Mouse (Mus musculus) kidney, postnatal 0 days (tissue): ENCODE measurements around the gene Tmem198. TPM values are rescaled to one million over a fixed set of nuclear protein-coding genes. Genes with fewer than 3 reads are reported as not detected.
A peak's percentile ranks its signal among the peaks of the same experiment; 100 is the strongest.

Source experiments
- ATAC-seq: fragments of 200-750 bp; cut with Nextera tagmentation; replicated peaks from 2 replicates; pipeline ENCODE4 v1.8.0; 2017; ENCODE audit warnings: low read depth, moderate number of reproducible peaks, moderate TSS enrichment, moderate library complexity; ENCODE audit not compliant: low FRiP score
- DNase-seq: peaks from one replicate; pipeline ENCODE4 v3.0.0-alpha.2; 2016; ENCODE audit warnings: low spot score
- H3K27ac ChIP-seq: fragments of 300-500 bp; sonication (generic); 2 replicates; pipeline ENCODE4 v1.5.1; 2014; ENCODE audit warnings: mild to moderate bottlenecking
- H3K27me3 ChIP-seq: fragments of 300-500 bp; sonication (generic); 2 replicates; pipeline ENCODE4 v1.6.1; 2014; ENCODE audit warnings: low read length, mixed read lengths; ENCODE audit not compliant: insufficient read depth
- H3K36me3 ChIP-seq: fragments of 300-500 bp; sonication (generic); 2 replicates; pipeline ENCODE4 v1.6.1; 2014; ENCODE audit warnings: low read length, mixed read lengths; ENCODE audit not compliant: insufficient read depth
- H3K4me1 ChIP-seq: fragments of 300-500 bp; sonication (generic); replicated peaks from 2 replicates; pipeline ENCODE4 v1.6.1; 2014; ENCODE audit warnings: antibody characterized with exemption, low read length, mixed read lengths; ENCODE audit not compliant: insufficient read depth
- H3K4me2 ChIP-seq: fragments of 300-500 bp; sonication (generic); 2 replicates; pipeline ENCODE4 v1.6.1; 2014; ENCODE audit warnings: mild to moderate bottlenecking, low read length, moderate library complexity, mixed read lengths
- H3K4me3 ChIP-seq: fragments of 300-500 bp; sonication (generic); replicated peaks from 2 replicates; pipeline ENCODE4 v1.5.1; 2014; ENCODE audit warnings: low read depth, low read length
- H3K9ac ChIP-seq: fragments of 300-500 bp; sonication (generic); 2 replicates; pipeline ENCODE4 v1.6.1; 2014; ENCODE audit warnings: low read depth, low read length
- H3K9me3 ChIP-seq: fragments of 300-500 bp; sonication (generic); replicated peaks from 2 replicates; pipeline ENCODE4 v1.6.1; 2016; ENCODE audit warnings: low read length, inconsistent platforms, mixed read lengths
- CTCF ChIP-seq: IDR thresholded peaks from 2 replicates; pipeline ENCODE4 v1.5.1; 2016; ENCODE audit warnings: antibody characterized with exemption, low read depth, mild to moderate bottlenecking, moderate library complexity
- WGBS: fragments of 180-500 bp; shearing (Covaris S2); extraction: QIAGEN DNeasy Blood & Tissue Kit; methylation state at CpG from one replicate; pipeline ENCODE4 v1.1.7; 2014; 5-methylcytosine and 5-hydroxymethylcytosine counted together
- polyA plus RNA-seq: library from polyadenylated mRNA; unstranded; fragments of >200 nt; fragmentation: Nextera tagmentation; extraction: Ambion mirVana; gene quantifications from 2 replicates; pipeline ENCODE4 v1.2.1, GENCODE M21; 2015

The Tmem198 gene
- polyA plus RNA-seq, 1 experiment from 2014 or later, result 0.61 TPM

DNA sequence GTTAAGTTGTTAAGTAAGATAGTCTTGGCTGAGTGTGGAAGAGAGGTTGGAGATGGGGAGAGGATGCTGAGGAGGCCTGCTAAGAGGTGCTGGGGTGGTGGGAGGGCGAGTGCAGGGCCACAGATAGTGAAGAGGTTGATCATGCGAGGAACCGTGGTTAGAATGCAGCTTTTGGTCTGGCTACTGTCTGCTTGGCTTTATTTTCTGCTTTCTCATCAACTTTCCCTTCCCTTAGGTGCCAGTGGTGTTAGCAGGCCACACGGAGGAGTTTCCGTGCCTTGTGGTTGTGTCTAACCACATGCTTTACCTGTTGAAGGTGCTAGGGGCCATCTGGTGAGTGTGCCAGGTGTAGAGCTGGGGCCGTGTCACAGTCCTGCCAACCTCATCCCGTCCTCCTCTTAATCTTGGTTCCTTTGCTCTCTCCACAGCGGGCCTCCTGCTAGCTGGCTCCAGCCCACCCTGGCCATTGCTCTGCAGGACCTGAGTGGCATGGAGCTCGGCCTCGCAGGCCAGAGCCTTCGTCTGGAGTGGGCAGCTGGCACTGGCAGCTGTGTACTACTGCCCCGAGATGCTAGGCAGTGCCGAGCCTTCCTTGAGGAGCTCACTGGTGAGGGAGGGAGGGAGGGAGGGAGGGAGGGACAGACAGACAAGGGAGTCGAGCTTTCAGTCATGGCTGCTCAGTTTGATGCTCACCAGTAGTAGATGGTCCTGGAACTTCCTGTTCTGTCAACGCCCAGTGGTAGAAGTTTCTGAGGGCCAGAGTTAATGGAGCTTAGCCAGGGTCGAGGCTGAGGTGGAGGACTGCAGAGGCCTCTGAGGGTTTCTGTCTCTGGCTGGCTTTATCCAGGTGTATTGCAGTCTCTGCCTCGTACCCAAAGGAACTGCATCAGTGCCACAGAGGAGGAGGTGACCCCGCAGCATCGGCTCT is 54.3 kb downstream of the Tmem198 start:
- no peak overlapping the region for H3K4me3 ChIP-seq
- no peak overlapping the region for H3K27ac ChIP-seq
- no peaks in the 10 kb centered on the region for H3K4me1 ChIP-seq
- no peak for TF ChIP-seq CTCF
- H3K9me3 ChIP-seq, result no peaks in the 10 kb centered on the region
- no peak overlapping the region for H3K9ac ChIP-seq
- H3K36me3 ChIP-seq, result peaks cover 39% of the 10 kb centered on the region; the same call in 1 of the 2 replicates
- H3K27me3 ChIP-seq, result no peaks in the 10 kb centered on the region
- peak; percentile 24 for DNase-seq
- 0 out of 2 replicates have a peak, but pooled peaks have one; percentile 22 for ATAC-seq
- 65% methylated on average over 19 of the region's 19 CpGs for WGBS
- H3K4me2 ChIP-seq, result no peak overlapping the region

Other genes with a start within 250 kb of the Tmem198 start
- 0.18 TPM in 1 of 2 replicates, not detected in the other for gene A630095N17Rik, start 247.4 kb upstream of the Tmem198 start, polyA plus RNA-seq
- 30.4 and 31.3 TPM in 2 replicates for gene Dnajb2, start 243.1 kb upstream of the Tmem198 start, polyA plus RNA-seq
- gene Ptprn, start 215.0 kb upstream of the Tmem198 start, polyA plus RNA-seq, result 0.08 and 0.13 TPM in 2 replicates
- not detected in 2 replicates for gene Resp18, start 201.1 kb upstream of the Tmem198 start, polyA plus RNA-seq
- gene Dnpep, start 161.5 kb upstream of the Tmem198 start, polyA plus RNA-seq, result 128 and 137 TPM in 2 replicates
- gene Des, start 119.2 kb upstream of the Tmem198 start, polyA plus RNA-seq, result 18.6 and 19.1 TPM in 2 replicates
- 40.1 and 44.3 TPM in 2 replicates for gene Speg, start 104.2 kb upstream of the Tmem198 start, polyA plus RNA-seq
- 69.5 and 72.5 TPM in 2 replicates for gene Gmppa, start 43.6 kb upstream of the Tmem198 start, polyA plus RNA-seq
- 0.40 and 0.45 TPM in 2 replicates for gene Asic4, start 29.1 kb upstream of the Tmem198 start, polyA plus RNA-seq
- gene Chpf, start 225 bp upstream of the Tmem198 start, polyA plus RNA-seq, result 37.1 and 38.3 TPM in 2 replicates
- 35.0 and 42.6 TPM in 2 replicates for gene Obsl1, start 26.9 kb downstream of the Tmem198 start, polyA plus RNA-seq
- 2.8 and 3.5 TPM in 2 replicates for gene Inha, start 27.5 kb downstream of the Tmem198 start, polyA plus RNA-seq
- gene Stk11ip, start 42.0 kb downstream of the Tmem198 start, polyA plus RNA-seq, result 14.9 and 15.0 TPM in 2 replicates
- gene Slc4a3, start 66.7 kb downstream of the Tmem198 start, polyA plus RNA-seq, result 15.1 and 15.3 TPM in 2 replicates